Mouse (Mus musculus) heart, embryonic 12.5 days (tissue): ENCODE results near the gene Prkag2. TPM values are rescaled to one million over a fixed set of nuclear protein-coding genes. Genes with fewer than 3 reads are reported as not detected.
A peak's percentile ranks its signal among the peaks of the same experiment; 100 is the strongest.

ENCODE experiments used
- ATAC-seq: fragments of 200-750 bp; cut with Nextera tagmentation; 2 replicates; pipeline ENCODE4 v1.8.0; 2017; ENCODE audit warnings: moderate TSS enrichment, moderate library complexity; ENCODE audit not compliant: insufficient number of reproducible peaks, low FRiP score
- H3K27ac ChIP-seq: fragments of 300-500 bp; sonication (generic); 2 replicates; pipeline ENCODE4 v1.5.1; 2016; ENCODE audit warnings: mild to moderate bottlenecking, moderate library complexity; ENCODE audit not compliant: poor library complexity, severe bottlenecking
- H3K27me3 ChIP-seq: fragments of 300-500 bp; sonication (generic); replicated peaks from 2 replicates; pipeline ENCODE4 v1.6.1; 2016; ENCODE audit warnings: mild to moderate bottlenecking, moderate library complexity
- H3K36me3 ChIP-seq: fragments of 300-500 bp; sonication (generic); 2 replicates; pipeline ENCODE4 v1.6.1; 2016; ENCODE audit warnings: mild to moderate bottlenecking, moderate library complexity
- H3K4me1 ChIP-seq: fragments of 300-500 bp; sonication (generic); replicated peaks from 2 replicates; pipeline ENCODE4 v1.6.1; 2016; ENCODE audit warnings: mild to moderate bottlenecking
- H3K4me2 ChIP-seq: fragments of 300-500 bp; sonication (generic); 2 replicates; pipeline ENCODE4 v1.6.1; 2016; ENCODE audit warnings: mild to moderate bottlenecking, moderate library complexity
- H3K4me3 ChIP-seq: fragments of 300-500 bp; sonication (generic); 2 replicates; pipeline ENCODE4 v1.5.1; 2016; ENCODE audit warnings: mild to moderate bottlenecking
- H3K9ac ChIP-seq: fragments of 300-500 bp; sonication (generic); 2 replicates; pipeline ENCODE4 v1.6.1; 2016; ENCODE audit warnings: mild to moderate bottlenecking, moderate library complexity
- H3K9me3 ChIP-seq: fragments of 300-500 bp; sonication (generic); replicated peaks from 2 replicates; pipeline ENCODE4 v1.6.1; 2016; ENCODE audit warnings: mild to moderate bottlenecking, moderate library complexity
- WGBS: fragments of 180-500 bp; shearing (Covaris S2); methylation state at CpG from one replicate; pipeline ENCODE4 v1.1.7; 2016; 5-methylcytosine and 5-hydroxymethylcytosine counted together
- polyA plus RNA-seq: library from polyadenylated mRNA; unstranded; fragments of >200 nt; fragmentation: Nextera tagmentation; extraction: Ambion mirVana; gene quantifications from 2 replicates; pipeline ENCODE4 v1.2.1, GENCODE M21; 2016

The Prkag2 gene
- polyA plus RNA-seq: 105 and 107 TPM in 2 replicates

DNA sequence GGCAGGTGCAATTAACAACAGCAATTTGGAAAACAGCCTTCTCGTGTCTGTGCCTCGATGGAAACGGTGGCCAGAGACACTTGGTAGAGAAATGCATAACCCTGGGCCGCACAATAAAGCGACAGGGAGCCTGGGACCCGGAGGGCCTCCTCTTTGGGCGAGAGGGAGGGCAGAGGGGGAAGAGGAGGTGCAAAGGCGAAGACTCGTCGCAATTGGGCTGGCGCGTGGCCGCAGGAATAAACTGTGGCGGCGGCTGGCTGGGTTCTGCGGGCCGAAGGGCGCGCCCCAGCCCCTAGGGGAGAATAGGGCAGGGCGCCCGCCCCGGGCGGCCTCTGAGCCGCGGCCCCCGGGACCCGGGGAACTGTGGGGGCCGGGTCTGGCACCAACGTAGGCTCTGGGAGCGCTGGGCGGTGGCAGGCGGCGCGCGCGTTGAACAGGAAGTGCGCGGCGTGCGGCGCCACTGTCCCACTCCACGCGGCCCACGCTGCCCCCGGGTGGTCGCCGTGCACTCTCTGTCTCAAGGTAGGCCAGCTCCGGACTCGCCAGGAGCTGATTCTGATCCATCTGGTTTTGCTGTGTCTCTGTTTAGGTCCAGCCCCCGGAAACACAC is at the start of gene Prkag2:
TSS of gene Prkag2 (minus strand) at position 127 of the 610 bp plus-strand sequence.
- Histone ChIP-seq H3K9me3 (no peaks in the 10 kb centered on the region), H3K4me2 (peak within 1 kb of the TSS; percentile 97), H3K27me3 (peaks cover 24% of the 10 kb centered on the region), H3K9ac (peak within 1 kb of the TSS; percentile 77), H3K4me3 (peak within 1 kb of the TSS; percentile 67), H3K36me3 (no peaks in the 10 kb centered on the region), H3K4me1 (peaks cover 26% of the 10 kb centered on the region), H3K27ac (peak within 1 kb of the TSS; percentile 35; the same call in 1 of the 2 replicates)
- WGBS: under 1% methylated on average over 46 of the region's 50 CpGs
- ATAC-seq: peak; percentile 54

DNA sequence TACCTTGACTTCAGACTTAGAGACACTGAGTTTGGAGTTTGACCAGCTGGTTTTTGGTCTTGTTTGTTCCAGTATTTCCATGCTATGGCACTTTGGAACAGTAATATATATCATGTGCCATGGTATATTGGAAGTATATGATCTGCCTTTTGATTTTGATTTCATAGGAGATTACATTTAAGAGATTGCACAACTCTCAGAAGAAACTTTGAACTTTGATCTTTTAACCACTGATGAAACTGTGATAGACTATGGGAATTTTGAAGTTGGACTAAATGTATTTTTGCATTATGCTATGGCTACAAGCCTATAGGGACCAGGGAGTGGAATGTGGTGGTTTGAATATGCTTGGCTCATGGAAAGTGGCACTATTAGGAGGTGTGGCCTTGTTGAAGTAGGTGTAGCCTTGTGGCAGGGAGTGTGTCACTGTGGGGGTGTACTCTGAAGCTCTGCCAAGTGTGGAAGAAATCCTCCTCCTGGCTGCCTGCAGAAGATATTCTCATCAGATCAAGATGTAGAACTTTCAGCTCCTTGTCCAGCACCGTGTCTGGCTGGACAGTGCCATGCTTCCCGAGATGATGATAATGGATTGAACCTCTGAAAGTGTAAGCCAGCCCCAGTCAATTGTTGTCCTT is 49.0 kb upstream of the Prkag2 start:
- H3K36me3 ChIP-seq: no peaks in the 10 kb centered on the region
- H3K4me3 ChIP-seq: no peak overlapping the region
- H3K9me3 ChIP-seq: peaks cover 5% of the 10 kb centered on the region; the same call in 1 of the 2 replicates
- H3K27me3 ChIP-seq: no peaks in the 10 kb centered on the region
- peaks cover 3% of the 10 kb centered on the region; the same call in 1 of the 2 replicates for H3K4me1 ChIP-seq
- no peak overlapping the region for H3K4me2 ChIP-seq
- ATAC-seq: no peak
- H3K27ac ChIP-seq: no peak overlapping the region
- no peak overlapping the region for H3K9ac ChIP-seq
- 54% methylated on average over 2 of the region's 2 CpGs for WGBS

DNA sequence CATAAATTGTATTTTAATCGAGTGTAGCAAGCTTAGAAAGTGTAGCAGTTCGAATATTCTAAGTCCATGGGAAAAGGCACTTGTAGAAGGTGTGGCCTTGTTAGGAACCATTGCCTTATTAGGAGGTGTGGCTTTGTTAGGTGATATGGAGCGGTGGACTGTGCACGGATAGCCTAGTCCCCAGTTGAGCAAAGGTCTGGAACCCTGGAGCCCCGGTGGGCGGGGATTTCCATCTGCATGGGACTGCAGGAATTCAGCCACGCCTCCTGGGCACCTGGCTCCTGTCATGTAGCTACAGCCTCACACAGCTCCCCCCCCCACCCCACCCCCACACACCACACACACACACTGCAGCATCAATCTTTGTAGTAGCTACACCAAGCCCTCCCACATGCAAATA is 46.3 kb upstream of the Prkag2 start:
- H3K4me2 ChIP-seq: no peak overlapping the region
- H3K27me3 ChIP-seq: no peaks in the 10 kb centered on the region; the same call in 1 of the 2 replicates
- no peak overlapping the region for H3K4me3 ChIP-seq
- H3K9me3 ChIP-seq: peaks cover 5% of the 10 kb centered on the region; the same call in 1 of the 2 replicates
- H3K27ac ChIP-seq: no peak overlapping the region
- WGBS: 71% methylated on average over 7 of the region's 7 CpGs
- no peak overlapping the region for H3K9ac ChIP-seq
- ATAC-seq: no peak
- H3K36me3 ChIP-seq: no peaks in the 10 kb centered on the region
- H3K4me1 ChIP-seq: no peaks in the 10 kb centered on the region

DNA sequence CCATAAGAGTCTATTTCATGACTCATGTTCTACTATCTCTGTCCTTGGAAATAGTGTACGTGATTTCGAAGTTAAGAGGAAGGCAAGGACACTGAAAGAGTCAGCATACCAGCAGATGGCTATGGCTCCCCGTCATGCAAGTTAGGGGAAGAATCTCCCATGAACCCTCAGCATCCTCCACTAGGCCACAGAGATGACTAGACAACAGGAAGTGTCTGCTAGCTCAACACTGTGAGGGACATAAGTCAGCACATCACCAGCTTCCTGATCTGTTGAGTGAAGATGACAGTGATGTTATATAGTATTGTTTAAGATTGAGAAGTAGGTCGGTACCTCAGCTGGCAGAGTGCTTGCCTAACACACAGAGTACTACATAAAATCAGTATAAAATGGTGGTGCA is 27.4 kb upstream of the Prkag2 start:
- H3K27me3 ChIP-seq: no peaks in the 10 kb centered on the region
- H3K4me1 ChIP-seq: no peaks in the 10 kb centered on the region
- no peak overlapping the region for H3K4me3 ChIP-seq
- no peak overlapping the region for H3K9ac ChIP-seq
- H3K9me3 ChIP-seq: no peaks in the 10 kb centered on the region
- ATAC-seq: no peak
- no peak overlapping the region for H3K4me2 ChIP-seq
- WGBS: 75% methylated on average over 4 of the region's 4 CpGs
- no peak overlapping the region for H3K27ac ChIP-seq
- no peaks in the 10 kb centered on the region for H3K36me3 ChIP-seq

DNA sequence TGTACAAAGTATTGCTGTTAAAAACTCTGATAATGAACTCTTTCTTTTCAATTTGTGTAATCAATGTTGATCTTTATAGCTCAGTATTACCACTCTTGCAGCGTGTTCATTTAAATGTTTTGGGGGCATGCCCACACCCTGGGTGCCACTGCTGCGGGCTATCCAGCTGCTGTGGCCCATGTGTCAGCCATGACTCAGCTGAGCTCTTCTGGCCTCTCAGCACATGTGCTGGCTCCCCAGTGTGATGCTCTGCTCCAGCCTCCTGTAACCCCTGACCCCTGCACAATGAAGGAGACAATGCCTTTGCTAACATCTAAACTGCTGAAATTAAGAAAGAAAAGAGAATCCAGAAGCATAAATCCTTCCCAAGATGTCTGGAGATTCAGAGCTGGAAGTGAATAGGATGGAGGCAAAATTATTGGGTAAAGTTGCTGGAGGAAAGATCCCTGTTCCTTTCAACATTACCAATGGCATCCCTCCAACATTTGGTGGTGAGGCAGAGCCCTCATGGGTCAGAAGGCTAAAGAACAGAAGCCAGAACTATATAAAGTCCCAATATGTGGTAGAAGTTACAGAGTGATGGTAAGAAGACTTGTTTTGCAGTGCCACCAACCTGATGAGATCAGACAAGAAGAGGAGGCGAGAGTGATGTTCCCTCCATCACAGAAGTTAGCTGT is 25.6 kb upstream of the Prkag2 start:
- WGBS: 76% methylated on average over 3 of the region's 3 CpGs
- Histone ChIP-seq H3K4me1 (no peaks in the 10 kb centered on the region), H3K4me2 (no peak overlapping the region)

DNA sequence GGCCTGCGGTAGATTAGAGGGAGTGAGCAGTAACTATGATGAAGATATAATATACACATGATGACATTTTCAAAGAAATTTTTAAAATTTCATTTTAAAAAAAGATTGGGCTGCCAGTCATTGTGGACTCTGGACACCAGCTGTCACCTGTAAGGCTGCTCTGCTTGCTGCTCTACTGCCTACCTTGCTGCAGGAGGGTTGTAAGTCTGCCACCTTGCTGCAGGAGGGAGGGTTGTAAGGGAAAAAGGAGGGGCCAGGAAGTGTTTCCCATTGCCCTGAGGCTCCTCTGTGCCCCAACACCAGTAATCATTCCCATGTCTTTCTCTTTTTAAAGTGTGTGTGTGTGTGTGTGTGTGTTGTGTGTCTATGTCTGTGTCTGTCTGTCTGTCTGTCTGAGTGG is 22.1 kb upstream of the Prkag2 start:
- Histone ChIP-seq H3K9me3 (no peaks in the 10 kb centered on the region), H3K27me3 (no peaks in the 10 kb centered on the region), H3K9ac (no peak overlapping the region), H3K4me3 (no peak overlapping the region), H3K36me3 (no peaks in the 10 kb centered on the region), H3K4me1 (no peaks in the 10 kb centered on the region), H3K4me2 (no peak overlapping the region), H3K27ac (no peak overlapping the region)
- ATAC-seq: no peak
- WGBS: 85% methylated on average over 1 of the region's 1 CpGs

More for the DNA sequence above, 25.6 kb upstream of the Prkag2 start:
- Histone ChIP-seq H3K36me3 (no peaks in the 10 kb centered on the region), H3K4me3 (no peak overlapping the region), H3K9ac (no peak overlapping the region), H3K9me3 (no peaks in the 10 kb centered on the region), H3K27ac (no peak overlapping the region), H3K27me3 (no peaks in the 10 kb centered on the region)
- ATAC-seq: no peak

DNA sequence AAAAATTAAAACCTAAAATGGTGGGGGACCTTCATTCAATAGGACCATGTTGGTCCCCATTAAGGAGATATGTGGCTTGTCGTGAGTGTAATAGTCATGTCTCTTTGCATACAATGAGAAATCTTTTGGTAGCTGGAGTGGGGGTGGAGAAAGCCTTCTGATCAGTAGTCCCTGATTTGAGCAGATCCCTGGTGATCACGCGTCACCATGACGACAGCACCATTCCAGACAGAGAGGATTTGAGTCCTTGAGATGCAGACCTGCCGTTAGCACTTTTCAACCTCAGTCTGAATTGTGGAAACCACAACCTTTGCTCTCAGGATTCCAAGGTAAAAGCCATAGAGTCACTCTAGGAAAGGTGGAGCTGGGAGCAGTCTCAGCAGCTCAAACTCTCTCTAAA is 18.7 kb upstream of the Prkag2 start:
- Histone ChIP-seq H3K9ac (no peak overlapping the region), H3K4me3 (no peak overlapping the region), H3K9me3 (no peaks in the 10 kb centered on the region), H3K36me3 (no peaks in the 10 kb centered on the region), H3K4me1 (no peaks in the 10 kb centered on the region), H3K4me2 (no peak overlapping the region), H3K27me3 (no peaks in the 10 kb centered on the region), H3K27ac (no peak overlapping the region)
- WGBS: 78% methylated on average over 5 of the region's 5 CpGs
- no peak for ATAC-seq

DNA sequence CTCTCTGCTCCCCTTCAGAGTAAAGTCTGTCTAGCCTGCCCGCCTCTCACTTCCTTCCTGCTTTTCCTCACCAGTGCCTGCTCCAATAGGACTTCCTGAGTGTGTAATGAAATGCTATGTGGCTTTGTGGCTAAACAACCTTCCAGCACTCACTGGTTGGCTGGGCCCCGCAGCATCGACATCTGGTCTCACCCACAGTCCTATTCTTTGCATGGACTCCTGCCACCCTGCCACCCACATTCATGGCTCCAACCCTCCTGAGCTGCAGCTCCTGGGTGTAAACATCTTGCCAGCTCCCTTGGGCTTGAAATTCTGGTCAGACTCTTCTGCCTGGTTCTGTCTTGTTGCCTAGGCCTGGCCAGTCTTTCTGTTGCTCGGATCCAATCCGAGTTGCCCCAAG is 15.6 kb upstream of the Prkag2 start:
- Histone ChIP-seq H3K9ac (no peak overlapping the region), H3K9me3 (no peaks in the 10 kb centered on the region), H3K4me2 (no peak overlapping the region), H3K27me3 (no peaks in the 10 kb centered on the region), H3K4me1 (no peaks in the 10 kb centered on the region), H3K27ac (no peak overlapping the region), H3K36me3 (no peaks in the 10 kb centered on the region), H3K4me3 (no peak overlapping the region)
- 67% methylated on average over 5 of the region's 5 CpGs for WGBS
- no peak for ATAC-seq

DNA sequence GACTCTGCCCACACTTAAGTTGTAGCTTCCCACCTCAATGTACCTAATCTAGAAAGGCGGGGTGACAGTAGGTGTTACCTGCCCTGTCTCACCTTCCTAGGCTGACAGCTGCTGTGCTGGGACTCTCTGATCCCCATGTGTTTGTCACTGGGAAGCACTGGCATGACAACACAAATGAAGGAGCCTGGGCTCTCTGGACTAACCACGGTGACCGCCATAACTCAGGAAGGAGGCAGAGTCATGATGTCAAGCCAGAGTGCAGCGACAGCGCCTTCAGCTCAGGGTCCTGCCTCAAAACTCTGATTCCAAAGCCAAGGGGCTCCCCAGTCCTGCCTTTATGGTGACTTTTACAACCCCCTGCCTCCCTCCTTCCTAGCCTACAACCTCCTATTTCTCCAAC is 14.8 kb upstream of the Prkag2 start:
- Histone ChIP-seq H3K9ac (no peak overlapping the region), H3K4me2 (no peak overlapping the region), H3K4me1 (no peaks in the 10 kb centered on the region), H3K27me3 (no peaks in the 10 kb centered on the region; the same call in 1 of the 2 replicates), H3K36me3 (no peaks in the 10 kb centered on the region), H3K27ac (no peak overlapping the region), H3K4me3 (no peak overlapping the region), H3K9me3 (no peaks in the 10 kb centered on the region)
- 58% methylated on average over 5 of the region's 5 CpGs for WGBS
- no peak for ATAC-seq

DNA sequence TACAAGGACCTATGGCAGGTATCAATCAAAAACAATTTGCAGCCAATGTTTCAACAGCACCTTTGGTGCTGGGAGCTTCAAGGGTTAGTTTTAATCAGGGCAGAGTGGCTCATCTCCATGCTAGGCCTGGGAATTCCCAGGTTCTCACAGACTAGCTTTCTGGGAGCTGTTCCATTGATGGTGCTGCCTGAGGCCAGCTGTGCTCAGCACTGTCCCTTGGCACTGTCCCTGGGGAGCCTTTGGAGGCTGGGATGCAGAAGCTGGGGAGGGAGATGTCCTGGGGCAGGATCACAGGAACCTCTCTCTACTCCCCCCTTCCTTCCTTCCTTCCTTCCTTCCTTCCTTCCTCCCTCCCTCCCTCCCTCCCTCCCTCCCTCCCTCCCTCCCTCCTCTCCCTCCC is 13.7 kb upstream of the Prkag2 start:
- Histone ChIP-seq H3K27me3 (no peaks in the 10 kb centered on the region; the same call in 1 of the 2 replicates), H3K36me3 (no peaks in the 10 kb centered on the region), H3K4me3 (no peak overlapping the region), H3K9ac (no peak overlapping the region), H3K9me3 (no peaks in the 10 kb centered on the region), H3K4me2 (no peak overlapping the region), H3K4me1 (no peaks in the 10 kb centered on the region), H3K27ac (no peak overlapping the region)
- no peak for ATAC-seq

DNA sequence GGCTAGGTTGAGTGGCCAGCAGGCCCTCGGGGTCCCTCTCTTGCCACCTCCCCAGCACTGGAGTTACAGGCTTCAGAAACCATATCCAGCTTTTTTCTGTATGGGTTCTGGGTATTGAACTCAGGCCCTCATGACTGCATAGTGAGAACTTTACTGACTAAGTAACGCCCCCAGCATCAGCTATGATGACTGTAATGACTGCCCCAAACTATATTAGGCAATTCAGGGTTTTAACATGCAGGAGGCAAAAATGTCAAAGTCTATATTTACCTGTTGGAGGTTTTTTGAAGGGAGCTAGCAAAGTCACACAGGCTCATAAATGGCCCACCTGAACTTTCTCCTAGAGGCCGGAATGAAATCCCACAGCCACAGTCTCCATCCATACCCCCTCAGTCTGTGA is 9.9 kb upstream of the Prkag2 start:
- Histone ChIP-seq H3K9ac (no peak overlapping the region), H3K27me3 (peaks cover 13% of the 10 kb centered on the region), H3K4me1 (no peaks in the 10 kb centered on the region), H3K27ac (no peak overlapping the region), H3K4me3 (no peak overlapping the region), H3K4me2 (no peak overlapping the region), H3K9me3 (no peaks in the 10 kb centered on the region), H3K36me3 (no peaks in the 10 kb centered on the region)
- WGBS: 65% methylated on average over 3 of the region's 3 CpGs
- ATAC-seq: no peak
